Mouse (Mus musculus) thymus, adult 2 months (tissue): ENCODE results near the gene Cacna2d2.

Experiments
- CTCF ChIP-seq: fragments of 200-500 bp; IDR thresholded peaks from 2 replicates; pipeline ENCODE4 v1.5.1; 2012; ENCODE audit warnings: mild to moderate bottlenecking, control low read depth, low read length, moderate library complexity, borderline replicate concordance; ENCODE audit not compliant: control insufficient read depth, poor library complexity, insufficient read depth; ENCODE audit errors: extremely low read depth
- POLR2A ChIP-seq: fragments of 200-500 bp; IDR thresholded peaks from 2 replicates; pipeline ENCODE4 v1.6.1; 2012; ENCODE audit warnings: mild to moderate bottlenecking, low read length, control low read depth, moderate library complexity; ENCODE audit not compliant: control insufficient read depth, poor library complexity, insufficient read depth; ENCODE audit errors: extremely low read depth

DNA sequence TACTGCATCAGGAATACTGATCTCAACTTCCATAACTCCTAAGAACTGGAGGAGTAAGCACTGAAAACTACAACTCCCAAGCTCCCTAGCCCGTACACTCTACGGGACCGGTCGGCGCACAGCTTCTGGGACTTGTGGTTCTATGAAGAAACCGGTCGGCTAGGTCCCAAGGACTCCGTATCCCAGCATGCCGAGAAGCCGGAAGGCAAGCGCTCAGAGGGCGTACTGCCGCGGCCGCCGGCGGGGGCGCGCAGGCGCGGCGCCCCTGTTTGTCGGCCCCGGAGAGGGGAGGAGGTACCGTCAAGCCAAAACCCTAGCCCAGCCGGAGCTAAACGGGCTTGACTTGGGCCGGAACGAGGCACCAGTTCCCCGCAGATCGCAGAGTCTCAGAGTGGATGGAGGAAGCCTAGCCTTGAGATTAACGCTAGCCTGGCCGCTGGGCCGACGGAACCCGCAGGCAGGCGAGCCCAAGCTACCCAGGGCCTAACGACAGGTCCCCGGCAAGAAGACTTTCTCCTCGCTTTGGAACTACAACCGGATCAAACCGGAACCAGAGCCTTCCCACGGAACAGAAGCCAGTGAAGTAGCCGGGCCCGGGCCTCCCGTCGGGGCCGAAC is 134.5 kb downstream of the Cacna2d2 start, which contains the start of gene Tmem115:
- peak; percentile 44; the same call in 1 of the 2 replicates for TF ChIP-seq CTCF
- peak; percentile 71; the same call in 1 of the 2 replicates for TF ChIP-seq POLR2A
